ENCODE assay signal across 17 mouse cellular contexts in genomic region chr19:41365570-41365969, GRCm38 (mm10).
"Had no signal": no experiment of that assay in that cellular context is flagged by ENCODE, and none has a peak within 500 bp of the region (broad histone marks: within the 10 kb centered on the region; RNA-seq: fewer than 3 reads in every experiment).

No protein-coding gene starts in this region.

- H3K27me3 ChIP-seq: limb, embryonic 12.5 days; liver, embryonic 13.5 days; lung, embryonic 15.5 days; megakaryocyte, embryonic 14.5 days; midbrain, embryonic 15.5 days; neural tube, embryonic 12.5 days; stomach, embryonic 15.5 days had no signal

- DNase-seq: kidney, adult 8-10 months; kidney, postnatal 25 days; layer of hippocampus, adult 9-11 months; layer of hippocampus, postnatal 36 days; liver; liver, embryonic 13.5 days; liver, postnatal 0 days; lung, postnatal 14 days; right cerebral cortex, postnatal 14 days; thymus, adult 2 months; thymus, postnatal 36 days had no signal

- ATAC-seq: liver, postnatal 0 days; midbrain, embryonic 15.5 days had no signal

- H3K36me3 ChIP-seq: limb, embryonic 12.5 days; liver, embryonic 13.5 days; lung, embryonic 15.5 days; midbrain, embryonic 15.5 days; neural tube, embryonic 12.5 days; stomach, embryonic 15.5 days had no signal
